In the genomic region with DNA sequence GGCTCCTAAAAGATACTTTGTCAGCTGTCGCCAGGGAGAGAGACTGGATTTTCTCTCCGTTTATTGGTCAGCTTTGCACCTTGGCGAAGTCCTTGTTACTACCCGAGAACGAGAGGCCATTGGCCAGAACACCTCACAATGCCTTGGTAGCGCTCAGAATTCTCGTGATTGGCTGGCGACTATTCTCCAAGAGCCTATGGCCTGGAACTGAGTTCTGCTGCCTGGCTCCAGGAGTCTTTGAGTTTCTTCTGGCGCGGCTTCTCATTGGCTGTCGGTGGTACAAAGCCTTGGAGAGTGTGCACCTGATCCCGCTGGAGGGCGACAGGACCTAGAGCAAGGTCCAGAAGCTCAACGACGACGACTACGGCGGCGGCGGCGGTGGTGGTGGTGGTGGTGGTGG, we compare ENCODE assay signal across 8 mouse cellular contexts. TPM values are rescaled to one million over a fixed set of nuclear protein-coding genes. Genes with fewer than 3 reads are reported as not detected.
DNase-seq lines count a peak whose midpoint lies in the region; ATAC-seq and TF ChIP-seq lines count a peak whose summit lies in the region.

Gene Rec8, plus strand, starts transcription at position 216 of the 400 bp plus-strand sequence.

- H3K4me3 ChIP-seq in G1E (ENCODE audit: low read depth, low read length) = peak within 1 kb of the TSS; percentile 78
- peak within 1 kb of the TSS; percentile 12 for H3K4me3 ChIP-seq in forebrain, embryonic 11.5 days (ENCODE audit: low read depth, low read length)
- H3K4me3 ChIP-seq in intestine, embryonic 16.5 days (ENCODE audit: low read length) = peak within 1 kb of the TSS; percentile 37
- peak within 1 kb of the TSS; percentile 41 for H3K4me3 ChIP-seq in liver, embryonic 16.5 days (ENCODE audit: low read depth, low read length)
- peak within 1 kb of the TSS; percentile 27 for H3K4me3 ChIP-seq in neural tube, embryonic 11.5 days (ENCODE audit: low read depth, low read length)

- no peak for TF ChIP-seq CTCF in G1E (IDR thresholded peaks at IDR 0.05; ENCODE audit: low read depth, low read length)

- peaks cover 84% of the 10 kb centered on the region for H3K4me1 ChIP-seq in G1E (ENCODE audit: insufficient read depth, low read depth, low read length)
- H3K4me1 ChIP-seq in forebrain, embryonic 11.5 days (replicated peaks; ENCODE audit: control insufficient read depth, insufficient read depth, low read length) = peaks cover 3% of the 10 kb centered on the region; the same call in 1 of the 2 replicates
- peaks cover 9% of the 10 kb centered on the region; the same call in 1 of the 2 replicates for H3K4me1 ChIP-seq in intestine, embryonic 16.5 days (ENCODE audit: control insufficient read depth, insufficient read depth, low read length)
- peaks cover 34% of the 10 kb centered on the region for H3K4me1 ChIP-seq in liver, embryonic 16.5 days (ENCODE audit: control insufficient read depth, low read depth, low read length)
- H3K4me1 ChIP-seq in neural tube, embryonic 11.5 days (ENCODE audit: control insufficient read depth, insufficient read depth, low read length) = no peaks in the 10 kb centered on the region; the same call in 1 of the 2 replicates

- no peak within 1 kb of the TSS for H3K27ac ChIP-seq in forebrain, embryonic 11.5 days (ENCODE audit: low read depth, low read length)
- H3K27ac ChIP-seq in intestine, embryonic 16.5 days (ENCODE audit: low read length) = no peak within 1 kb of the TSS
- H3K27ac ChIP-seq in liver, embryonic 16.5 days (ENCODE audit: low read length) = peak within 1 kb of the TSS; percentile 60
- 0 out of 2 replicates have a peak within 1 kb of the TSS, but pooled peaks have one; percentile 6 for H3K27ac ChIP-seq in neural tube, embryonic 11.5 days (ENCODE audit: low read depth, low read length)

- H3K9me3 ChIP-seq in G1E (replicated peaks) = no peaks in the 10 kb centered on the region
- no peaks in the 10 kb centered on the region for H3K9me3 ChIP-seq in forebrain, embryonic 11.5 days (ENCODE audit: control insufficient read depth, low read length)
- no peaks in the 10 kb centered on the region for H3K9me3 ChIP-seq in intestine, embryonic 16.5 days (ENCODE audit: control insufficient read depth, low read length)
- H3K9me3 ChIP-seq in liver, embryonic 16.5 days (replicated peaks; ENCODE audit: control insufficient read depth, low read length) = no peaks in the 10 kb centered on the region
- no peaks in the 10 kb centered on the region for H3K9me3 ChIP-seq in neural tube, embryonic 11.5 days (ENCODE audit: control insufficient read depth, low read length)

- H3K36me3 ChIP-seq in G1E (replicated peaks) = peaks cover 39% of the 10 kb centered on the region
- no peaks in the 10 kb centered on the region for H3K36me3 ChIP-seq in forebrain, embryonic 11.5 days (ENCODE audit: control insufficient read depth, insufficient read depth, low read length)
- H3K36me3 ChIP-seq in intestine, embryonic 16.5 days (ENCODE audit: control insufficient read depth, insufficient read depth, low read length) = no peaks in the 10 kb centered on the region
- H3K36me3 ChIP-seq in liver, embryonic 16.5 days (ENCODE audit: control insufficient read depth, insufficient read depth) = no peaks in the 10 kb centered on the region
- H3K36me3 ChIP-seq in neural tube, embryonic 11.5 days (ENCODE audit: control insufficient read depth, insufficient read depth, low read length) = no peaks in the 10 kb centered on the region

- 16% methylated on average over 21 of the region's 21 CpGs for WGBS in forebrain, embryonic 11.5 days
- 28% methylated on average over 21 of the region's 21 CpGs for WGBS in intestine, embryonic 16.5 days
- 25% methylated on average over 21 of the region's 21 CpGs for WGBS in liver, embryonic 16.5 days (ENCODE audit: insufficient replicate concordance)
- 29% methylated on average over 21 of the region's 21 CpGs for WGBS in neural tube, embryonic 11.5 days

- peak within 1 kb of the TSS; percentile 8; the same call in 1 of the 2 replicates for H3K9ac ChIP-seq in forebrain, embryonic 11.5 days (ENCODE audit: low read length)
- H3K9ac ChIP-seq in intestine, embryonic 16.5 days (ENCODE audit: low read depth, low read length) = peak within 1 kb of the TSS; percentile 46; the same call in 1 of the 2 replicates
- H3K9ac ChIP-seq in liver, embryonic 16.5 days (ENCODE audit: low read depth, low read length) = peak within 1 kb of the TSS; percentile 41; the same call in 1 of the 2 replicates
- H3K9ac ChIP-seq in neural tube, embryonic 11.5 days (ENCODE audit: low read length) = peak within 1 kb of the TSS; percentile 10; the same call in 1 of the 2 replicates

- DNase-seq in G1E (ENCODE audit: low spot score) = peak; percentile 91
- DNase-seq in adrenal gland, postnatal 36 days = peak; percentile 46 to 60
- DNase-seq in forebrain, embryonic 11.5 days (ENCODE audit: low spot score) = peak; percentile 62
- DNase-seq in neural tube, embryonic 11.5 days (ENCODE audit: low spot score) = peak; percentile 67
- no peak for DNase-seq in thymus, postnatal 4 days
- no peak for DNase-seq in thymus, adult 18-20 months

- peak; percentile 82 for ATAC-seq in G1E (ENCODE audit: extremely low read depth, insufficient number of reproducible peaks, low FRiP score, poor library complexity, severe bottlenecking)
- ATAC-seq in forebrain, embryonic 11.5 days (replicated peaks; ENCODE audit: low FRiP score) = peak; percentile 67
- peak; percentile 90 for ATAC-seq in intestine, embryonic 16.5 days
- peak; percentile 61 for ATAC-seq in liver, embryonic 16.5 days (ENCODE audit: low read depth)
- peak; percentile 81 for ATAC-seq in neural tube, embryonic 11.5 days (ENCODE audit: insufficient read depth, low FRiP score, low TSS enrichment)

- peak within 1 kb of the TSS; percentile 31; the same call in 1 of the 2 replicates for H3K4me2 ChIP-seq in forebrain, embryonic 11.5 days (ENCODE audit: low read depth, low read length, severe bottlenecking)
- H3K4me2 ChIP-seq in intestine, embryonic 16.5 days (ENCODE audit: low read depth, low read length) = peak within 1 kb of the TSS; percentile 49
- peak within 1 kb of the TSS; percentile 62 for H3K4me2 ChIP-seq in liver, embryonic 16.5 days (ENCODE audit: low read depth, low read length)
- H3K4me2 ChIP-seq in neural tube, embryonic 11.5 days (ENCODE audit: low read depth) = peak within 1 kb of the TSS; percentile 37

- H3K27me3 ChIP-seq in G1E (ENCODE audit: insufficient read depth, low read length) = no peaks in the 10 kb centered on the region
- H3K27me3 ChIP-seq in forebrain, embryonic 11.5 days (ENCODE audit: control insufficient read depth, insufficient read depth, low read length) = no peaks in the 10 kb centered on the region
- no peaks in the 10 kb centered on the region for H3K27me3 ChIP-seq in intestine, embryonic 16.5 days (replicated peaks; ENCODE audit: control insufficient read depth, insufficient read depth, low read length)
- no peaks in the 10 kb centered on the region for H3K27me3 ChIP-seq in liver, embryonic 16.5 days (ENCODE audit: control insufficient read depth, insufficient read depth, low read depth, low read length)
- no peaks in the 10 kb centered on the region for H3K27me3 ChIP-seq in neural tube, embryonic 11.5 days (ENCODE audit: control insufficient read depth, insufficient read depth, low read length)

RNA-seq across cellular contexts. Expression of gene Rec8, which starts in this region (rescaled TPM):
- total RNA-seq in G1E (2014; fragmentation: Nextera tagmentation) (123 and 137 TPM in 2 replicates), G1E (2017) (89.9 and 103 TPM in 2 replicates)
- polyA plus RNA-seq in G1E (2012) = 80.7 and 144 TPM in 2 replicates
- total RNA-seq in adrenal gland, postnatal 36 days (2021) = 1 to 10 TPM; 5.8 to 6.6 TPM
- polyA plus RNA-seq in forebrain, embryonic 11.5 days (2014; fragmentation: Nextera tagmentation; extraction: Ambion mirVana) = 4.8 and 5.5 TPM in 2 replicates
- 13.1 and 13.9 TPM in 2 replicates for polyA plus RNA-seq in intestine, embryonic 16.5 days (2015; fragmentation: Nextera tagmentation; extraction: Ambion mirVana)
- polyA plus RNA-seq in liver, embryonic 16.5 days (2015; fragmentation: Nextera tagmentation; extraction: Ambion mirVana) = 2.9 and 3.1 TPM in 2 replicates
- polyA plus RNA-seq in neural tube, embryonic 11.5 days (2014; fragmentation: Nextera tagmentation; extraction: Ambion mirVana) = 12.0 and 12.4 TPM in 2 replicates

Comparison
In these comparisons a context has a peak if more than half of its experiments do, and no peak if none do; other contexts are left out.
1. RNA of gene Rec8 (total RNA-seq): 89.9 to 137 TPM in G1E; 5.8 to 6.6 TPM in adrenal gland, postnatal 36 days; every median in the first group is over 10 times any median in the second.
2. DNase-seq: peak in G1E (single experiment), adrenal gland, postnatal 36 days (2 of 2), forebrain, embryonic 11.5 days (single experiment) and neural tube, embryonic 11.5 days (single experiment); none in thymus, postnatal 4 days (single experiment) and thymus, adult 18-20 months (0 of 2).
3. H3K4me3 ChIP-seq: peak in every context shown above with its lines; median percentile 78 in G1E; 41 in liver, embryonic 16.5 days; 37 in intestine, embryonic 16.5 days; 27 in neural tube, embryonic 11.5 days; 12 in forebrain, embryonic 11.5 days.
4. H3K27ac ChIP-seq: peak in liver, embryonic 16.5 days (single experiment) and neural tube, embryonic 11.5 days (single experiment); none in forebrain, embryonic 11.5 days (single experiment) and intestine, embryonic 16.5 days (single experiment).
5. Peak in every context shown above with its lines, with median percentiles within 50 percentile points of each other: ATAC-seq, H3K4me2 ChIP-seq and H3K9ac ChIP-seq.